Mouse (Mus musculus) forebrain, embryonic 16.5 days (tissue): ENCODE measurements at regions not wholly inside any gene's neighbourhood (a gene's known extent, or its start where the extent isn't known, plus 50 kb on each side); places are given as distances from the start of the nearest gene placed in this dataset.

Experiments
- ATAC-seq: fragments of 200-750 bp; cut with Nextera tagmentation; 2 replicates; pipeline ENCODE4 v1.8.0; 2017; ENCODE audit warnings: mild to moderate bottlenecking, moderate library complexity
- H3K27ac ChIP-seq: fragments of 300-500 bp; sonication (generic); 2 replicates; pipeline ENCODE4 v1.5.1; 2014; ENCODE audit warnings: low read length, control low read depth
- H3K27me3 ChIP-seq: fragments of 300-500 bp; sonication (generic); replicated peaks from 2 replicates; pipeline ENCODE4 v1.6.1; 2014; ENCODE audit warnings: low read length; ENCODE audit not compliant: control insufficient read depth, insufficient read depth
- H3K36me3 ChIP-seq: fragments of 300-500 bp; sonication (generic); 2 replicates; pipeline ENCODE4 v1.6.1; 2014; ENCODE audit not compliant: control insufficient read depth, insufficient read depth
- H3K4me1 ChIP-seq: fragments of 300-500 bp; sonication (generic); replicated peaks from 2 replicates; pipeline ENCODE4 v1.6.1; 2014; ENCODE audit warnings: low read length; ENCODE audit not compliant: control insufficient read depth, insufficient read depth
- H3K4me2 ChIP-seq: fragments of 300-500 bp; sonication (generic); 2 replicates; pipeline ENCODE4 v1.6.1; 2014; ENCODE audit warnings: mild to moderate bottlenecking, low read length, control low read depth
- H3K4me3 ChIP-seq: fragments of 300-500 bp; sonication (generic); replicated peaks from 2 replicates; pipeline ENCODE4 v1.5.1; 2014; ENCODE audit warnings: mild to moderate bottlenecking, low read length, control low read depth
- H3K9ac ChIP-seq: fragments of 300-500 bp; sonication (generic); replicated peaks from 2 replicates; pipeline ENCODE4 v1.6.1; 2014; ENCODE audit warnings: low read depth, low read length, control low read depth
- H3K9me3 ChIP-seq: fragments of 300-500 bp; sonication (generic); 2 replicates; pipeline ENCODE4 v1.6.1; 2016; ENCODE audit warnings: low read length; ENCODE audit not compliant: control insufficient read depth
- WGBS: fragments of 180-500 bp; shearing (Covaris S2); extraction: QIAGEN DNeasy Blood & Tissue Kit; methylation state at CpG from one replicate; pipeline ENCODE4 v1.1.7; 2014; 5-methylcytosine and 5-hydroxymethylcytosine counted together

DNA sequence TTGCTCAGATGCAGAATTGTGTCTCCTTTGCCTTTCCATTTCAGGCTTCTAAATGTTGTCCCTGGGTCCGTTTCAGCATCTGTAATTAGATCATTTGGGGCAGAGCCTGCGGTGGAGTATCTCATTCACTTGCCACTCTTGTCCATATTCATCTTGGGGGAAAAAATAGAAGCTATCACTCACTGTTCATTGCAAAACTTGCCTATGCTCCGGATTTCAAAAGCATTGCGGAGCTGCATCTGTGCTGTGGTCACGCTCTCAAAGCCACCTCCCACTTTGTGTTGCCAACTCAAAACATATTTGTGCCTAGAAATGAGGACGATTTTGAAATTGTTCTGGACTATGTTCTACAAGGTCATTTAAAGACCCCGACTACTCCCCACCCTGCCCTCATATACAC is 138.3 kb upstream of the Zfp648 start:
- no peak overlapping the region for H3K4me3 ChIP-seq
- H3K9me3 ChIP-seq, result no peaks in the 10 kb centered on the region
- H3K9ac ChIP-seq, result no peak overlapping the region
- 79% methylated on average over 7 of the region's 7 CpGs for WGBS
- no peaks in the 10 kb centered on the region for H3K36me3 ChIP-seq
- no peaks in the 10 kb centered on the region for H3K27me3 ChIP-seq
- H3K4me1 ChIP-seq, result no peaks in the 10 kb centered on the region
- no peak overlapping the region for H3K27ac ChIP-seq
- no peak overlapping the region for H3K4me2 ChIP-seq
- ATAC-seq, result no peak

GRCm38 (mm10) chr1:154064633-154065032 is 136.4 kb upstream of the Zfp648 start:
- no peak overlapping the region for H3K27ac ChIP-seq
- no peaks in the 10 kb centered on the region for H3K36me3 ChIP-seq
- WGBS, result 89% methylated on average over 5 of the region's 5 CpGs
- H3K9ac ChIP-seq, result no peak overlapping the region
- no peak overlapping the region for H3K4me2 ChIP-seq
- H3K27me3 ChIP-seq, result no peaks in the 10 kb centered on the region
- H3K4me3 ChIP-seq, result no peak overlapping the region
- H3K9me3 ChIP-seq, result no peaks in the 10 kb centered on the region
- ATAC-seq, result no peak
- H3K4me1 ChIP-seq, result no peaks in the 10 kb centered on the region

GRCm38 (mm10) chr1:154065336-154066329 is 135.4 kb upstream of the Zfp648 start:
- 80% methylated on average over 18 of the region's 18 CpGs for WGBS

DNA sequence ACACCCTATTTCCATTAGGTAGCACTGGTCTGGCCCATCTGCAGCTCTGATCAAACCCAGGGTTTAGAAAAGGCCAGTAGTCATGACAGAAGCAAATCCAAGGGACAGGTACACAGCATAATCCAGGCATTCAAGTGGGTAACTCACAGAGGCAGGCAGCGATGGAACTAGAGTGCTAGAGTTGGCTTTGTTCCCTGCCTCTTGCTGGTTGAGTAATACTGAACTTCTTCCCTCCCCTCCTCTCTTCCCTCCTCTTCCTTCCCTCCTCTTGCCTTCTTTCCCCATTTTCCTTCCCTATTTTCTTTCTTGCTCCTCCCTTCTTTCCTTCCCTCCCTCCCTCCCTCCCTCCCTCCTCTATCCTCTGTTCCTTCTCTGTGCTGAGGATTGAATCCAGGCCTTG is 133.1 kb upstream of the Zfp648 start:
- H3K4me3 ChIP-seq, result no peak overlapping the region
- H3K9ac ChIP-seq, result no peak overlapping the region
- H3K4me1 ChIP-seq, result no peaks in the 10 kb centered on the region
- H3K9me3 ChIP-seq, result no peaks in the 10 kb centered on the region
- no peak overlapping the region for H3K27ac ChIP-seq
- no peak overlapping the region for H3K4me2 ChIP-seq
- ATAC-seq, result no peak
- WGBS, result 95% methylated on average over 1 of the region's 1 CpGs
- H3K27me3 ChIP-seq, result no peaks in the 10 kb centered on the region
- H3K36me3 ChIP-seq, result no peaks in the 10 kb centered on the region

More at GRCm38 (mm10) chr1:154065336-154066329, 135.4 kb upstream of the Zfp648 start:
- Histone ChIP-seq H3K36me3 (no peaks in the 10 kb centered on the region), H3K4me2 (no peak overlapping the region), H3K27me3 (no peaks in the 10 kb centered on the region), H3K9ac (no peak overlapping the region), H3K4me1 (no peaks in the 10 kb centered on the region), H3K27ac (no peak overlapping the region), H3K4me3 (no peak overlapping the region), H3K9me3 (no peaks in the 10 kb centered on the region)
- no peak for ATAC-seq

DNA sequence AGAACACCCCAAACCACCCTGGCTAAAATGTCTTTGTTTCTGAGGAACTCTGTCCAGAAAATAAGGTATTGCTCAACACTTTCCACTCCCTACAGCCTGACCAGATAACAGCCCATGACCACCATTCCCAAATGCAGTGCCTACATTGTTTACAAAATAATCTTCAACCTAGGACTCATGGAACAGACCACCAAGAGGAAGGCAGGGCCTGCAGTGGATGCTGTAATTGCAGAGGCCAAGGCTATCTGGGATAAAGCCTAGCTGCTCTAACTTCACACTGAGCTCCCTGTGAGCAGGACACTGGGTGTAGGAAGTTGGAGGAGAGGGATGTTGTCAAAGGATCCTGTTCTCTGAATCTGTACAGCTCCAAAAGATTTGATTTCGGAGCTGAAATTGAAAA is 126.7 kb upstream of the Zfp648 start:
- H3K36me3 ChIP-seq, result no peaks in the 10 kb centered on the region
- H3K9me3 ChIP-seq, result no peaks in the 10 kb centered on the region
- no peak for ATAC-seq
- H3K4me3 ChIP-seq, result no peak overlapping the region
- 92% methylated on average over 1 of the region's 1 CpGs for WGBS
- H3K27ac ChIP-seq, result no peak overlapping the region
- no peak overlapping the region for H3K9ac ChIP-seq
- no peak overlapping the region for H3K4me2 ChIP-seq
- no peaks in the 10 kb centered on the region for H3K4me1 ChIP-seq
- H3K27me3 ChIP-seq, result no peaks in the 10 kb centered on the region

GRCm38 (mm10) chr1:154076684-154077475 is 124.1 kb upstream of the Zfp648 start:
- Histone ChIP-seq H3K4me2 (no peak overlapping the region), H3K36me3 (no peaks in the 10 kb centered on the region), H3K9me3 (no peaks in the 10 kb centered on the region), H3K4me1 (peaks cover 3% of the 10 kb centered on the region; the same call in 1 of the 2 replicates), H3K27me3 (no peaks in the 10 kb centered on the region), H3K27ac (no peak overlapping the region), H3K9ac (no peak overlapping the region), H3K4me3 (no peak overlapping the region)
- ATAC-seq, result no peak
- 73% methylated on average over 10 of the region's 10 CpGs for WGBS

DNA sequence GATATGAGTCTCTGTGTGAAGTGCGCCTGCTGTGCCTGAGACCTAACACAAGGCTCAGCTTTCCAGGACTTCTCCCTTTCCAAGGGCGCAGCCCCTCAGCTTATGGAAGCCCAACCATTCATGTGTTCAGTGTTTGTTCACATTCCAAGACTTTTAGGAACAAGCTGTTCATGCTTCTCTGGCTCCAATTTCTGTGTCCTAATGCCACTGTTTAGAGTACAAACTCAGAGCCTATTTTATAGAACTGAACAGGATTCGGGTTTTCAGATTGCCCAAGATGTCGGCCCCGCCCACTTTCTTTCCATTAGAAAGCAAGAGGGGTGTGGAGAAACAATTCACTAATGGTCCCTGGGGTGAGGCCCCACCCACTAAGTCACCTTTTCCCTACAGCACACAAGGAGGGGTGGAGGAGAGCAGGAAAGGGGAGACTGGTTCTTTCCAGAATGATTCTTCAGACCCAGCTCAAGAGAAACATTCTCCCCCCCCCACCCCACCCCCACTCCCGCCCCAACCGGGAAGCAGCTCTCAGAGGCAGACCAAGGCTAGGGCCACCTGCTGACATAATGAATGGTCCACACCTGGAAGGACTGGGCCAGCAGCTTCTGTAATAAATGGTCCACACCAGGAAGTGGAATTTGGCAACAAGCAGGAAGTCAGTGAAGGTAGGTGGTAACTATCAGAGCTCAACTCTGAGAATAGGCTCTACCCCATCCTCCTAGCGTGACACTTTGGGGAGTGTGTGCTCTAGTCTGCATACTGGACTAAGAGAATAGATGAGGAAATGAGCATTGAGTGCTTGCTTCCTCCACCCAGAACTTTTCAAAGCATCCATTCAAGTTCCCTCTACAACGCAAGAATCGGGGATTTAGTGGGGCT is 120.2 kb upstream of the Zfp648 start:
- H3K4me3 ChIP-seq, result no peak overlapping the region
- H3K36me3 ChIP-seq, result no peaks in the 10 kb centered on the region
- peak; percentile 45; the same call in 1 of the 2 replicates for ATAC-seq
- H3K4me1 ChIP-seq, result peaks cover 3% of the 10 kb centered on the region; the same call in 1 of the 2 replicates
- no peak overlapping the region for H3K4me2 ChIP-seq
- H3K9ac ChIP-seq, result no peak overlapping the region
- no peaks in the 10 kb centered on the region for H3K27me3 ChIP-seq
- no peaks in the 10 kb centered on the region for H3K9me3 ChIP-seq
- no peak overlapping the region; the same call in 1 of the 2 replicates for H3K27ac ChIP-seq
- WGBS, result 50% methylated on average over 10 of the region's 10 CpGs

DNA sequence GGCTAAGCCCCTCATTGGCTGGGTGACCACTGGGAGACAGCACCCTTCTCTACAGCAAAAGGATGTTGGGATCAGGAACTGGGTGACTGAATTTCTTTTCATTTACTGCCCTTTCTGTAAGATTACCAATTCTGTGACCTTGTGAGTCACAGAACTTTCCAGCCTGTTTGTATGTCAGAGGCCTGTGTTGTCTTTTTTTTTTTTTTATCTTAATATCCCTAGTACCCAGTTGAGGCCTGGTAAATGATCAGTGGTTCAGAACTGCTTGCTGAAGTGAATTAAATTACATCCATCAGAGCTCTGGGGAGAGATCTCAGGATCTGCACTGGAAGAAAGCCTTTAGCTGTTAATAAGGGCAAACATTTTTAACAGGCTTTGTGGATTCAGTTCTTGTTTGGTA is 114.8 kb upstream of the Zfp648 start:
- no peak overlapping the region for H3K4me2 ChIP-seq
- no peaks in the 10 kb centered on the region for H3K36me3 ChIP-seq
- no peaks in the 10 kb centered on the region for H3K9me3 ChIP-seq
- H3K4me3 ChIP-seq, result no peak overlapping the region
- H3K27ac ChIP-seq, result no peak overlapping the region
- H3K27me3 ChIP-seq, result no peaks in the 10 kb centered on the region
- no peak overlapping the region for H3K9ac ChIP-seq
- H3K4me1 ChIP-seq, result no peaks in the 10 kb centered on the region
- no peak for ATAC-seq
